Mouse (Mus musculus) cerebellum, adult (tissue): ENCODE data around the gene Irgm1.
"Not testable (repeated sequence)": the region's sequence is repeated elsewhere in the genome, so short reads cannot be mapped to it uniquely, and the experiment has no call there.

Experiments
- ATAC-seq: cut with Nextera tagmentation; 2 replicates; pipeline ENCODE4 v1.9.2; 2017; ENCODE audit warnings: mild to moderate bottlenecking, moderate library complexity, mixed read lengths; ENCODE audit not compliant: insufficient number of reproducible peaks, low FRiP score, low TSS enrichment

The Irgm1 gene

GRCm38 (mm10) chr11:48862784-48863319, 8.6 kb downstream of the Irgm1 start:
- no peak for ATAC-seq

GRCm38 (mm10) chr11:48859014-48859413, 12.5 kb downstream of the Irgm1 start:
- ATAC-seq: no peak

- ATAC-seq: peak; percentile 62; the same call in 1 of the 2 replicates
These were observed 17.9 kb downstream of the Irgm1 start for GRCm38 (mm10) chr11:48853474-48854180.

DNA sequence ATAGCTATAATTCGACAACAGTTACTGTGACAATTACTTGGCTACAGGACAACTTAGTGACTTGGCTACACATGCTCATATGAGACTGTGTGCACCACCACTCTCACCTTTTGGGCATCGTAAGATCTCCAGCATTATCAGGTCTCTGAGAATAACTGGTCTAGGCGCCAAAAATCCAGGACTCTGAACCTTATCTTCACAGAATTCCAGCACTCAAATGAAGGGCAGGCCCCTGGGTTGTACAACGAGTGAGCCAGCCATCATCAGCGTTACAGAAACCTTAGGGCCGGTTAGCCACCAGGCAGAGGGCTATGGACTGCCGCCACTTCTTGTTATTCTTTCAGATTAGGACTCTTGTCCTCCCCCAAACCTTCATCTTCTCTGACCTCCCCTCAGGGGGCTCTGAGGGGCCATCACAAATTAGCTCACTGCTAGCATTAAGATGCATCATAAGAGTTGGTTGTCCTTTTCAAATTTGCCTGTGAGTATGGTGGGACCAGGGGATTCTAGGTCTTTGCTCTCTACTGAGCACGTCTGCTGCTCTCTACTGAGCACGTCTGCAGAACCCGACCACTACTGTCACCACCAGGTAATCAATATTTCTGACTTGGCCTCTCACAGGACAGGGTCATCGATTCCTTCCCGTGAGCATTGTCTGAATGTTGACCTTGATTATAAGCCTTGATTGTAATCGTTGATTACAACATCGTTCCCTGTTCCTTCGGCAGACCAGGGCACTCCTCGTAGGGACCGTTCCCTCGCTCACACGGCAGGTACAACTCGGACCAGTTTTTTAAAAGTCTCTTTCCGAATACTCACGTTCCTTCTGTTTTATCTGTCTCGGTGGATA, 18.6 kb downstream of the Irgm1 start:
- ATAC-seq: peak; percentile 41

- no peak for ATAC-seq
These were observed 19.3 kb downstream of the Irgm1 start for GRCm38 (mm10) chr11:48852190-48852589.

GRCm38 (mm10) chr11:48851270-48851995, 20.1 kb downstream of the Irgm1 start:
- ATAC-seq: no peak

DNA sequence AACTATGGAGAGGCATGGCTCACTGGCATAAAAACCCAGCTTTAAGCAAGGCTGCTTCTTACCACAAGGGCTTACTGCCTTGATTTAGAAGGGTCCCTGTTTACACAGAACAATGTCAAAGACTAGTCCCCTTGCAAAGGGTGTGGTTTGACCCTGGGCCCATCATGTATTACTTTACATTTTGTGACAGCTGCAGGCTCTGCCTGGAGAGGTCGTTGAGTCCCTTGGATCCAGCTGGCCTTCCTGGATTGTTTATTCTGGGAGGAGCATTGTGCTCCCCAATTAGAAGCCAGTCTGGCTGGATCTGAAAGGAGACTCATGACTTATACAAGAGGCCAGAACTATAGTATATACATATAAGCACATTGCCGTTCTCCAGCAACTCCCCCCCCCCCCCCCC, 21.2 kb downstream of the Irgm1 start:
- ATAC-seq: no peak

DNA sequence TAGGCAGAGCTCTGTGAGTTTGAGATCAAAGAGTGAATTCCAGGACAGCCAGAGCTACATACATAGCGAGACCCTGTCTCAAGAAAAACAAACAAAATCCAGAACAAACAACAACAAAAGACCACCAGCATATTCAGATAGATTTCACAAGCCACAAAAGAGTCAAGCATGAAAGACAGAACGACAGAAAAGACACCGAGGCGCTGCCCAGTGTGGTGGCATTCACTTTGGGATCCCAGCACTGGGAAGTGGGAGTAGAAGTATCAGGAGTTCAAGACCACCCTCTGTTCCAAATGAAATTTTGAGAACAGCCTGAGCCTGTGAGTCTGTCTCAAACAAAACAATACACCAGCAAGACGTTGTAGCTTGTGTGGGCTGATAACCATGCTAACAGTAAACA, 24.6 kb downstream of the Irgm1 start:
- ATAC-seq: no peak

DNA sequence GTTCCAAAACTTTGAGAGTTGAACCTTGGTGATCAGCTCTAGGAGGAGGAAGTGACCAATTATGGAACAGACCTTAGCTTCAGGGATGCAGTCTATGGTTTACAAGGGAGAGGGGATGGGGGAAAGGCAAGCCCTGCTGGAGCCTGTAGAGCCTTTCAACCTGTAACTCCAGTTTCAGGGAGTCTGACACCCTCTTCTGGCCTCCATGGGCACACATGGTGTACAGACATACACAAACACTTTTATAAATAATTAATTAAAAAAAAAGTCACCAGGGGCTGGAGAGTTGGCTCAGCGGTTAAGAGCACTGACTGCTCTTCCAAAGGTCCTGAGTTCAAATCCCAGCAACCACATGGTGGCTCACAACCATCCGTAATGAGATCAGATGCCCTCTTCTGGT, 25.1 kb downstream of the Irgm1 start:
- not testable (repeated sequence) for ATAC-seq

DNA sequence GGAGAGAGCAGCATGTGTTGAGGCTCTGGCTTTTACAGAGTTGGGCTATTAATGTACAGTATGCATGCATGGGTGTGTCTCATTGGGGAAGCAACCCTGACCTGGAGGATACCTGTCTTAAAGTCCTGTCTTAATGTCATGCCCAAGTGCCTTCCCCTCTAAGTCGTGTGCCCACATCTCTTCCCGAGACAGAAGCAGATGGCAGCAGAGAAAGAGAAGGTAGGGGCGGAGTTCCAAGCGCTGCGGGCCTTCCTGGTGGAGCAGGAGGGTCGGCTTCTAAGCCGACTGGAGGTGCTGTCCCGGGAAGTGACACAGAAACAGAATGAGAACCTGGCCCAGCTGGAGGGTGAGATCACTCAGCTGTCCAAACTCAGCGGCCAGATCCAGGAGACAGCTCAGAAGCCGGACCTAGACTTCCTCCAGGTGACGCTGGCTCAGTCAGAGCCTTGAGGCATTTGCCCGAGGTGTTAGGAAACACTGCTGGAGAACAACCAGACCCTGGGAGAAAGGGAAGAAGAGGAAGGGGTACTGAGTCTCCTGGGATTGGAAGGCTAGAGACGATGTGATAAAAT, 26.2 kb downstream of the Irgm1 start:
- ATAC-seq: no peak

GRCm38 (mm10) chr11:48844309-48844708, 27.2 kb downstream of the Irgm1 start:
- no peak for ATAC-seq

DNA sequence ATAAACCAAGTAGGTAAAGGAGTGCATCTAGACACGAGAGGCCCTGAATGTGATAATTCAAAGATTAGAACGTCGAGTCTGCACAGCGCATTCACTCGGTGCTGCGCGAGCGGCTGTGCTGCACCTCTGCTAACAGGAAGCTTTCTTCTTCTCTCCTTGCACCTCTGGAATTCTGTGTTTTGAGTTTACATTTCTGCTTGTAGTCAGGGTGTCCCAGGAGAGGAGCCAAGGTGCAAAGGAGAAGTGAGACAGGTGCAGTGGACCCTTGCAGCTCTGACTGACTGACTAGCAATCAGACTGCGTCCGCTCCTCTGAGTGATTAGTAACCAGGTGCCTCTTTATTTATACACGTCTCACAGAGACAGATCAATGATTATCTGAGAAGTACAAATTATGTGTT, 28.3 kb downstream of the Irgm1 start:
- ATAC-seq: no peak

- ATAC-seq: no peak
These were observed 29.1 kb downstream of the Irgm1 start for GRCm38 (mm10) chr11:48842378-48842792.

- no peak for ATAC-seq
These were observed 30.3 kb downstream of the Irgm1 start for GRCm38 (mm10) chr11:48841213-48841612.

DNA sequence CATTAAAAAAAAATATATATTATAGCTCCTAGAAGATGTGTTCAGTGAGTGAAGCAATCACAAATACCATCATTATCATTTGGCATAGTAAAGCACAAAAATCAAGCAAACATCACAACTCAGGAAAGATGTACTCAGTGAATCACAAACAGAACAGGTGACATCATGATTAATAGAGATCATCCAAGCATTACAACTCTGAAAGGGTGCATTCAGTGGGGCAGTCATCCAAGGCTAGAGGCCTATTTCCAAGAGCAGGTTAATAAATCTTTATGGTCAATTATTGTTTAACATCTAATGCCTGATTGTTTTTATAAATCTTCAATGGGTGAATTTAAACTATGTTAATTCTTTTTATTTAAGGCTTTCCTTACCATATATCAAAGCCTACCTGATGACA, 30.7 kb downstream of the Irgm1 start:
- no peak for ATAC-seq

GRCm38 (mm10) chr11:48838879-48839680, 32.4 kb downstream of the Irgm1 start:
- no peak for ATAC-seq

- ATAC-seq: no peak
These were observed 33.2 kb downstream of the Irgm1 start for GRCm38 (mm10) chr11:48838181-48838797.

GRCm38 (mm10) chr11:48837310-48838180, 33.9 kb downstream of the Irgm1 start:
- ATAC-seq: peak; percentile 57
